Mouse (Mus musculus) megakaryocyte, embryonic 14.5 days (primary cell): ENCODE measurements around the gene Zfp341. TPM values are rescaled to one million over a fixed set of nuclear protein-coding genes. Genes with fewer than 3 reads are reported as not detected.

ENCODE experiments used
- H3K27me3 ChIP-seq: replicated peaks from 2 replicates; pipeline ENCODE3; 2012; ENCODE audit warnings: inconsistent platforms
- H3K36me3 ChIP-seq: replicated peaks from 2 replicates; pipeline ENCODE3; 2012; ENCODE audit warnings: low read length, inconsistent platforms, mixed read lengths
- H3K4me1 ChIP-seq: 2 replicates; pipeline ENCODE4 v1.6.1; 2012; ENCODE audit warnings: inconsistent platforms
- H3K4me3 ChIP-seq: replicated peaks from 2 replicates; pipeline ENCODE3; 2012; ENCODE audit warnings: moderate library complexity, mild to moderate bottlenecking, inconsistent platforms
- H3K9me3 ChIP-seq: 2 replicates; pipeline ENCODE4 v1.6.1; 2012; ENCODE audit warnings: inconsistent platforms
- FLI1 ChIP-seq: IDR thresholded peaks from 2 replicates; pipeline ENCODE4 v1.6.1; 2012; ENCODE audit warnings: low read length, inconsistent platforms, mixed read lengths
- GATA1 ChIP-seq: IDR thresholded peaks from 3 replicates; pipeline ENCODE4 v1.6.1; 2012; ENCODE audit warnings: mixed read lengths, low read length, inconsistent platforms, borderline replicate concordance
- polyA plus RNA-seq: library from polyadenylated mRNA; stranded (reverse); fragments of >175 nt; gene quantifications from 2 replicates; pipeline ENCODE4 v1.2.3, GENCODE M21; 2012; ENCODE audit warnings: low replicate concordance; ENCODE audit not compliant: insufficient read depth

Zfp341 gene
- polyA plus RNA-seq, 1 experiment, result 4.4 TPM

DNA sequence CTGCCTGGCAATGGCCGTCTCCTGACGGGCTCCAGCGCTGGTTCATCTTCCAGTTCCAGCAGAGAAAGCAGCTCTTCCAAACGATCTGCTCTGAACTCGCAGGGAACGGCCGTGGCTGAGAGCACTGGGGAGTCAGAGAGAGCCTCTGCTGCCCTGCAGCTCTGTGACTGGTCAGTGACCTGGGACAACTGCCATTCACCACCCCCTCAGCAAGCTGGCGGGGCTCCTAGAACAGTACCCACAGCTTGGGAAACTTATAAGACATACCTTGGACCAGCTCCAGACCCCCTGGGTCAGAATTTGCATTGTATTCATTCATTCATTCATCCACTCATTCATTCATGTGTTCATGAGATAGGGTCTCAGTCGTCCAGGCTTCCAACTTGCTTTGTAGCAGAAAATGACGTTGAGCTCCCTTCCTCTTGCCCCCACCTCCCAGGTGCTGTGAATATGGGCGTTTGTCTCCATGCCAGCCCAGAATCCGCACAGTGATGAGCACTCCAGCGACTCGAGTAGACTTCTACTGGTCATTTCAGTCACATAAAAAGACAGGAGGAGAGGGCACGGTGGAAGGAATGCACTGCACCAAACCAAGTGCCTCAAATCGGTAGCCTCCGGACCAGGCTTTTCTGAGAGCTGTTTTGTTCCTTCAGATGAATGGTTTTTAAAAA is 28.0 kb upstream of the Zfp341 start:
- Histone ChIP-seq H3K4me1 (peaks cover 23% of the 10 kb centered on the region), H3K4me3 (no peak overlapping the region), H3K27me3 (no peaks in the 10 kb centered on the region), H3K36me3 (peaks cover 52% of the 10 kb centered on the region), H3K9me3 (peaks cover 5% of the 10 kb centered on the region; the same call in 1 of the 2 replicates)
- no peak for TF ChIP-seq GATA1
- TF ChIP-seq FLI1, result no peak

GRCm38 (mm10) chr2:154586405-154586804 is 26.7 kb upstream of the Zfp341 start:
- Histone ChIP-seq H3K4me3 (no peak overlapping the region), H3K4me1 (peaks cover 23% of the 10 kb centered on the region), H3K36me3 (peaks cover 64% of the 10 kb centered on the region), H3K27me3 (no peaks in the 10 kb centered on the region), H3K9me3 (peaks cover 5% of the 10 kb centered on the region; the same call in 1 of the 2 replicates)
- TF ChIP-seq FLI1, result no peak
- TF ChIP-seq GATA1, result no peak

GRCm38 (mm10) chr2:154589051-154589450 is 24.0 kb upstream of the Zfp341 start:
- Histone ChIP-seq H3K4me1 (peaks cover 8% of the 10 kb centered on the region), H3K9me3 (peaks cover 3% of the 10 kb centered on the region), H3K4me3 (no peak overlapping the region), H3K36me3 (peaks cover 91% of the 10 kb centered on the region), H3K27me3 (no peaks in the 10 kb centered on the region)
- no peak for TF ChIP-seq FLI1
- no peak for TF ChIP-seq GATA1

GRCm38 (mm10) chr2:154591239-154591638 is 21.9 kb upstream of the Zfp341 start:
- Histone ChIP-seq H3K4me1 (peaks cover 11% of the 10 kb centered on the region), H3K4me3 (no peak overlapping the region), H3K36me3 (peaks cover 97% of the 10 kb centered on the region), H3K9me3 (peaks cover 3% of the 10 kb centered on the region), H3K27me3 (no peaks in the 10 kb centered on the region)
- TF ChIP-seq FLI1 (no peak), GATA1 (no peak)

- Histone ChIP-seq H3K36me3 (peaks cover 95% of the 10 kb centered on the region), H3K4me1 (peaks cover 26% of the 10 kb centered on the region), H3K4me3 (no peak overlapping the region), H3K9me3 (peaks cover 3% of the 10 kb centered on the region), H3K27me3 (no peaks in the 10 kb centered on the region)
- no peak for TF ChIP-seq FLI1
- no peak for TF ChIP-seq GATA1
Observed at GRCm38 (mm10) chr2:154593025-154593424, 20.1 kb upstream of the Zfp341 start.

DNA sequence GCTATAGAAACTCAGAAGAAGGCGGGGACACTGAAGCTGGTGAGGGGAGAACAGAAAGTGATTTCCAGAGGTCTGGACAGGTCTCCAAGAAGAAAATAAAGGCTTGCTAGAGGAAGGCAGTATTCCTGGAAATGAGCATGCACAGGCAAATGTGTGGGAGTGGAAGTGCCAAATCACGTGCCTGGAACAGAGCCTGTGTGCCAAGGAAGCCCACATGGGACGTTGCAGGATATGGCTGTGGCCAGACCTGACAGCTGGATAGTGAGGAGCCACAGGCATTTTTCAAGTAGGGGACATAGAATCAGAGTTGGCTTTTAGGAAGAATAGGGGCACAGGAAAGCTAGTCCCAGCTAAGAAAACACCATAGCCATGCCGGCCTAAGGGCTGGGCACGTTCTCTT is 17.3 kb upstream of the Zfp341 start:
- Histone ChIP-seq H3K4me3 (peak overlapping the region; percentile 64), H3K36me3 (peaks cover 90% of the 10 kb centered on the region), H3K27me3 (no peaks in the 10 kb centered on the region), H3K4me1 (peaks cover 50% of the 10 kb centered on the region), H3K9me3 (peaks cover 3% of the 10 kb centered on the region)
- TF ChIP-seq GATA1 (no peak), FLI1 (no peak)

- Histone ChIP-seq H3K4me1 (peaks cover 62% of the 10 kb centered on the region), H3K9me3 (peaks cover 3% of the 10 kb centered on the region), H3K27me3 (no peaks in the 10 kb centered on the region), H3K36me3 (peaks cover 82% of the 10 kb centered on the region), H3K4me3 (no peak overlapping the region)
- no peak for TF ChIP-seq FLI1
- no peak for TF ChIP-seq GATA1
Observed at GRCm38 (mm10) chr2:154597399-154597798, 15.7 kb upstream of the Zfp341 start.

- no peaks in the 10 kb centered on the region for H3K9me3 ChIP-seq
- TF ChIP-seq FLI1, result no peak
- peaks cover 79% of the 10 kb centered on the region for H3K4me1 ChIP-seq
- no peaks in the 10 kb centered on the region for H3K27me3 ChIP-seq
- peaks cover 51% of the 10 kb centered on the region for H3K36me3 ChIP-seq
- no peak overlapping the region for H3K4me3 ChIP-seq
Observed at GRCm38 (mm10) chr2:154600586-154600985, 12.5 kb upstream of the Zfp341 start.

GRCm38 (mm10) chr2:154601324-154601723 is 11.8 kb upstream of the Zfp341 start:
- no peaks in the 10 kb centered on the region for H3K9me3 ChIP-seq
- no peak overlapping the region for H3K4me3 ChIP-seq
- H3K4me1 ChIP-seq, result peaks cover 75% of the 10 kb centered on the region
- no peak for TF ChIP-seq FLI1
- TF ChIP-seq GATA1, result no peak
- no peaks in the 10 kb centered on the region for H3K27me3 ChIP-seq
- H3K36me3 ChIP-seq, result peaks cover 43% of the 10 kb centered on the region

- H3K9me3 ChIP-seq, result no peaks in the 10 kb centered on the region
- H3K4me1 ChIP-seq, result peaks cover 57% of the 10 kb centered on the region
- H3K27me3 ChIP-seq, result no peaks in the 10 kb centered on the region
- TF ChIP-seq FLI1, result no peak
- no peak for TF ChIP-seq GATA1
- peaks cover 28% of the 10 kb centered on the region for H3K36me3 ChIP-seq
- H3K4me3 ChIP-seq, result peak overlapping the region; percentile 96
Observed at GRCm38 (mm10) chr2:154603007-154603637, 10.0 kb upstream of the Zfp341 start.
